Mouse (Mus musculus) kidney, postnatal 0 days (tissue): ENCODE results near the gene Kif14. TPM values are rescaled to one million over a fixed set of nuclear protein-coding genes. Genes with fewer than 3 reads are reported as not detected.

Experiments used
- ATAC-seq: fragments of 200-750 bp; cut with Nextera tagmentation; replicated peaks from 2 replicates; pipeline ENCODE4 v1.8.0; 2017; ENCODE audit warnings: low read depth, moderate number of reproducible peaks, moderate TSS enrichment, moderate library complexity; ENCODE audit not compliant: low FRiP score
- DNase-seq: peaks from one replicate; pipeline ENCODE4 v3.0.0-alpha.2; 2016; ENCODE audit warnings: low spot score
- H3K27ac ChIP-seq: fragments of 300-500 bp; sonication (generic); 2 replicates; pipeline ENCODE4 v1.5.1; 2014; ENCODE audit warnings: mild to moderate bottlenecking
- H3K27me3 ChIP-seq: fragments of 300-500 bp; sonication (generic); 2 replicates; pipeline ENCODE4 v1.6.1; 2014; ENCODE audit warnings: low read length, mixed read lengths; ENCODE audit not compliant: insufficient read depth
- H3K36me3 ChIP-seq: fragments of 300-500 bp; sonication (generic); 2 replicates; pipeline ENCODE4 v1.6.1; 2014; ENCODE audit warnings: low read length, mixed read lengths; ENCODE audit not compliant: insufficient read depth
- H3K4me1 ChIP-seq: fragments of 300-500 bp; sonication (generic); replicated peaks from 2 replicates; pipeline ENCODE4 v1.6.1; 2014; ENCODE audit warnings: antibody characterized with exemption, low read length, mixed read lengths; ENCODE audit not compliant: insufficient read depth
- H3K4me2 ChIP-seq: fragments of 300-500 bp; sonication (generic); 2 replicates; pipeline ENCODE4 v1.6.1; 2014; ENCODE audit warnings: mild to moderate bottlenecking, low read length, moderate library complexity, mixed read lengths
- H3K4me3 ChIP-seq: fragments of 300-500 bp; sonication (generic); replicated peaks from 2 replicates; pipeline ENCODE4 v1.5.1; 2014; ENCODE audit warnings: low read depth, low read length
- H3K9ac ChIP-seq: fragments of 300-500 bp; sonication (generic); 2 replicates; pipeline ENCODE4 v1.6.1; 2014; ENCODE audit warnings: low read depth, low read length
- H3K9me3 ChIP-seq: fragments of 300-500 bp; sonication (generic); replicated peaks from 2 replicates; pipeline ENCODE4 v1.6.1; 2016; ENCODE audit warnings: low read length, inconsistent platforms, mixed read lengths
- CTCF ChIP-seq: IDR thresholded peaks from 2 replicates; pipeline ENCODE4 v1.5.1; 2016; ENCODE audit warnings: antibody characterized with exemption, low read depth, mild to moderate bottlenecking, moderate library complexity
- WGBS: fragments of 180-500 bp; shearing (Covaris S2); extraction: QIAGEN DNeasy Blood & Tissue Kit; methylation state at CpG from one replicate; pipeline ENCODE4 v1.1.7; 2014; 5-methylcytosine and 5-hydroxymethylcytosine counted together
- polyA plus RNA-seq: library from polyadenylated mRNA; unstranded; fragments of >200 nt; fragmentation: Nextera tagmentation; extraction: Ambion mirVana; gene quantifications from 2 replicates; pipeline ENCODE4 v1.2.1, GENCODE M21; 2015

Gene Kif14
- polyA plus RNA-seq, 1 experiment from 2014 or later: 2.0 TPM

- no peaks in the 10 kb centered on the region for H3K36me3 ChIP-seq
- no peaks in the 10 kb centered on the region for H3K27me3 ChIP-seq
- no peak overlapping the region for H3K4me3 ChIP-seq
- H3K4me2 ChIP-seq: peak overlapping the region; percentile 13; the same call in 1 of the 2 replicates
- no peak overlapping the region for H3K27ac ChIP-seq
- peaks cover 10% of the 10 kb centered on the region; the same call in 1 of the 2 replicates for H3K4me1 ChIP-seq
- TF ChIP-seq CTCF: no peak
- no peaks in the 10 kb centered on the region for H3K9me3 ChIP-seq
- no peak overlapping the region for H3K9ac ChIP-seq
- DNase-seq (peak; percentile 68), ATAC-seq (peak; percentile 84; the same call in 1 of the 2 replicates)
- 17% methylated on average over 16 of the region's 16 CpGs for WGBS
Measured at GRCm38 (mm10) chr1:136577890-136578663, 111.9 kb downstream of the Kif14 start.

GRCm38 (mm10) chr1:136579360-136579759 is 113.2 kb downstream of the Kif14 start:
- Histone ChIP-seq H3K9ac (no peak overlapping the region), H3K27ac (no peak overlapping the region), H3K36me3 (no peaks in the 10 kb centered on the region), H3K4me3 (no peak overlapping the region), H3K4me2 (no peak overlapping the region), H3K27me3 (no peaks in the 10 kb centered on the region), H3K9me3 (no peaks in the 10 kb centered on the region), H3K4me1 (peaks cover 10% of the 10 kb centered on the region; the same call in 1 of the 2 replicates)
- ATAC-seq (no peak), DNase-seq (no peak)
- 70% methylated on average over 14 of the region's 14 CpGs for WGBS
- no peak for TF ChIP-seq CTCF

GRCm38 (mm10) chr1:136580266-136580665 is 114.1 kb downstream of the Kif14 start:
- no peak for TF ChIP-seq CTCF
- Histone ChIP-seq H3K9ac (no peak overlapping the region), H3K4me3 (no peak overlapping the region), H3K9me3 (no peaks in the 10 kb centered on the region), H3K27me3 (no peaks in the 10 kb centered on the region), H3K27ac (no peak overlapping the region), H3K4me2 (no peak overlapping the region), H3K36me3 (no peaks in the 10 kb centered on the region), H3K4me1 (peaks cover 10% of the 10 kb centered on the region; the same call in 1 of the 2 replicates)
- no peak for ATAC-seq
- 88% methylated on average over 8 of the region's 8 CpGs for WGBS
- no peak for DNase-seq

Other genes starting within 250 kb of the Kif14 start
- 13.3 and 15.9 TPM in 2 replicates for gene Inava, start 232.1 kb upstream of the Kif14 start, polyA plus RNA-seq
- gene Gpr25, start 205.5 kb upstream of the Kif14 start, polyA plus RNA-seq: not detected in 2 replicates
- gene Camsap2, start 120.2 kb upstream of the Kif14 start, polyA plus RNA-seq: 8.1 and 8.6 TPM in 2 replicates
- 13.4 and 14.0 TPM in 2 replicates for gene Ddx59, start 51.1 kb upstream of the Kif14 start, polyA plus RNA-seq
- gene Zfp281, start 158.6 kb downstream of the Kif14 start, polyA plus RNA-seq: 18.3 and 19.0 TPM in 2 replicates